Mouse (Mus musculus) erythroid progenitor cell, adult 5-6 weeks (primary cell): ENCODE data around the gene Gm10490. TPM values are rescaled to one million over a fixed set of nuclear protein-coding genes. Genes with fewer than 3 reads are reported as not detected.
"Not testable (repeated sequence)": the region's sequence is repeated elsewhere in the genome, so short reads cannot be mapped to it uniquely, and the experiment has no call there.

Source experiments
- ATAC-seq: replicated peaks from 2 replicates; pipeline ENCODE4 v1.8.0; 2016; ENCODE audit warnings: moderate number of reproducible peaks, mild to moderate bottlenecking, moderate TSS enrichment, inconsistent platforms; ENCODE audit not compliant: poor library complexity, low FRiP score, severe bottlenecking
- total RNA-seq, 2 experiments: library from RNA; stranded (forward) in 1 of 2; stranded (reverse) in 1 of 2; fragments of 150-400 nt in 1 of 2; fragments of 186-747, 209-891 nt in 1 of 2; gene quantifications; 2 replicates each; pipeline versions ENCODE4 v1.2.3 to v1.2.4; 2015 to 2017; ENCODE audit warnings: low replicate concordance in 2 of 2

The Gm10490 gene
- total RNA-seq (2015; ENCODE audit: low replicate concordance) = not detected in 2 replicates
- total RNA-seq (2017; ENCODE audit: low replicate concordance) = not detected in 2 replicates

DNA sequence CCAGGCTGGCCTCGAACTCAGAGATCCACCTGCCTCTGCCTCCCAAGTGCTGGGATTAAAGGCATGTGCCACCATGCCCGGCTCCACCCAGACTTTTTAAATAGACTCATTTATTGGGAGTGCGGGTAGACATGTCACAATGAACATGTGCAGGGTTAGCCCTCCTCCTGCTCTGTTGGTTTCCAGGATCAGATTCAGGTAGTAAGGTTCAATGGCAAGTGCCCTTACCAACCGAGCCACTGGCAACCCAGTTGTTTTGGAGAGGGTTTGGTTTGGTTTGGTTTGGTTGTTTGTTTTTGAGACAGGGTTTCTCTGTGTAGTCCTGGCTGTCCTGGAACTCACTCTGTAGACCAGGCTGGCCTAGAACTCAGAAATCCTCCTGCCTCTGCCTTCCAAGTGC lies at the start of gene Gm10490:
TSS of gene Gm10490 (plus strand) at position 301 of the 400 bp plus-strand sequence.
- ATAC-seq = not testable (repeated sequence)

DNA sequence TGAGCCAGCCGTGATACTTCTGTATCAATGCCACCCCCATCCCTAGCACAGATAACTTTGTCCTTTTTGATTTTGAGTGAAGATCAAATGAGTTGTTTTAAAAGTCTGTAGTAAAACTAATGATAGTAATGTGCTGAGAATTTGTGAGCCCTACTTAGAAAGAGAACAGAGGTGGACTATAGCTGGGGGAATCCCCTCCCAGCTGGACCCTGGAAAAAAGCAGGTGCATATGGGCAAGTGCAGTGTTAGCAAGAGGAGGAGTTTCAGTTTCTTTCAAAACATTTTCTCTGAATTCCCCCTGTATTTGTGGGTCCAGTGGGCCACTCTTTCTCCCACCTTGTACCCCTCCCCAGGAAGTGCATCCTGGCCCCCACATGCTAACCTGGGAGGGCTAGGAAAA lies 46.2 kb upstream of the Gm10490 start:
- ATAC-seq = no peak

DNA sequence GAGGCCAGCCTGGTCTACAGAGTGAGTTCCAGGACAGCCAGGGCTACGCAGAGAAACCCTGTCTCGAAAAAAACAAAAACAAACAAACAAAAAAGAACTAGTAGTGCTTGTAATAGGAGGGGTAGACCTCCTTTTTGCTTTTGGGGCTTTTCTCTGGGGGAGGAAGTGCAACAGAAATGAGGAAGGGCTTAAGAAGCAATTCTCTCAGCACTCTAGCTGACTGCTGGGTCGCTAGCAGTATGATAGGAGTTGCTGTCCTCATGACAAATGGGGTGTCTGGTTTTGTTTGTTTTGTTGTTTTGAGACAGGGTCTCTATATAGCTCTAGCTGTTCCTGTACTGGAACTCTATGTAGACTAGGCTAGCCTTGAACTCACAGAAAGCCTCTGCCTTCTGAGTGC lies 44.8 kb upstream of the Gm10490 start:
- no peak for ATAC-seq

DNA sequence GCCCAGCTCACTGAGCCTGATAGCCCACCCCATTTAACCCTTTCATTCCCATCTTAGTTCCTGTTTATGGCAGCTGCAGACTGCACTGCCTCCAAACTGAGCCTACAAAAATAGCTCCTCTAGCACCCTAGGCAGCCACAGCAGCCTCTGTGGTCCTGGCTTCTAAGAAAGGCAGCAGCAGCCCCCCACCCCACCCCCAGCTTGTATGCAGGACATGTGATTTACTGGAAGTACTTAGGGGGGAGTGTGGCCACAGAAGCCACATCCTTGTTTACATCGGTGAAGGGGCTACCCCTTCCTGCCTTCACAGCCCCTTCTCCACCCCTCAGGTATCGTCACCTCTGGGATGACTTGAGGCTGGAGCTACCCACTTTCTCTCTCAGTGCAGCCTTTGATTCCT lies 44.0 kb upstream of the Gm10490 start:
- no peak for ATAC-seq

DNA sequence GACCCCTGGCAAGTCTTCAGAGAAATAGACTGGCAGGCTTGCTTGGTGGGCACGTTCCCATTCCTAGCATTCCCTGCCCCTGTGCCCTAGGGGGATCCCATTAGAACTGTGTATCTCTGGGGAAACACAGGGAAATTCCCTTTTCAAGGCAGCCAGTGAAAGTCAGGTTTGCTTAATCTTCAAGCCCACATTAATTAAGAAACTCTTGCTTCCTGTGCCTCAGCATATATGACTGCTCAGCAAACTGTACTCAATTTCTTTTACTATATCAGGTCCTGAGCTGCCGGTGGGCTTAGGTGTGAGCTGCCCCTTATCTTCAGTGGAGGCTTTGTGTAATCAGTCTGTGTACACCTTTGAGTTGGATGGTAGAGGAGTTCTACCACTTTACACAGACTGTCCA lies 43.6 kb upstream of the Gm10490 start:
- ATAC-seq = no peak

DNA sequence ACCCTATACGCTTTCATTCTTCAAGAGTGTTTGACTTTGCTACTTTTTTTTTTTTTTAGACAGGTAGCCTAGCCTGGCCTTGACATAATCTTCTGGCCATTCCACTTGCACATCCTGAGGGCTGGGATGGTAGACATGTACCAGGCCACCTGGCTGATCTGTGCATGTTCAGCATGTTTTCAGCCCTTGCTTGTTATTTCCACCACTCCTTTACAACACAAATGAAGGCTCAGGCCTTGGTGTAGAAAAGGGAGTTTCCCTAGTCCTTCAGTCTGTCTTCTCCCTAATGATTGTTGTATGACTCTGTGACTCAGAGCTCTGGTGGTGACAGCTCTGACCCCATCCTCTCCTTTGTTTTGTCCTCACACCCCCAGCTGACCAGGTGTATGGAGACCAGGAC lies 42.2 kb upstream of the Gm10490 start:
- no peak for ATAC-seq

DNA sequence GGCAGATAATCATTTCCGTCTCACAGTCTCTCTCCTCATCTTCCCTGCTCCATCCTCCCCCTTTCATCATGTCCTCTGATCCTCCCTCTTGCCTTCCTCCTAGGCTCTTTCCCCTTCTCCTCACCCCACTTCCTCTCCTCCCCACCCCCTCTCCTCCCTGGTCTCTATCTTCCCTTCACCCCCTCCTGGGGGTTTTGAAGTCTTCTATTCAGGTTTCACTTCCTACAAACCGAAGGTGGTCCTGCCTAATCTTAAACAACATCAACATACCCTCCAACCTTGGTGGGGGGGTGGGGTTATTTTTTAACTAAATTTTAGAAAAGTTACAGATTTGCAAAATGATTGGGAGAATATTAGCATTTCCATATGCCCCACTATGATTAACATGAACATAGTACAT lies 40.8 kb upstream of the Gm10490 start:
- no peak for ATAC-seq

DNA sequence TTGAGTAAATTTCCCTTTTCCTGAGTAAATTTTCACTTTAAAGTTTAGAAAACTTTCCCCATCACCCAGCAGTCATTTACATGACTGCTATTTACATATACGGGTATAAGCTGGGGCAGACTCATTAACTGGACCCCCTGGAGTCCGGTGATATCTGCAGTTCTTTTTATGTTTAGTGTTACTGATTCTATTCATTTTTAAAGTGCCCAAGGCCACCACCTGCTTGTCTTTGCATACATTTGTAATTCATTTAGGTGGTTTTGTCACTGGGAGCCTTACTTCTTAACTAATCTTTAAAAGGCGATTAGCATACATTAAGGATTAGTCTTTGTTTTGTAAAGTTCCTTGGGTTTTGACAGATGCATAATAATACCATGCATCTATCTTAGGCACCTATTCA lies 39.5 kb upstream of the Gm10490 start:
- ATAC-seq = no peak

DNA sequence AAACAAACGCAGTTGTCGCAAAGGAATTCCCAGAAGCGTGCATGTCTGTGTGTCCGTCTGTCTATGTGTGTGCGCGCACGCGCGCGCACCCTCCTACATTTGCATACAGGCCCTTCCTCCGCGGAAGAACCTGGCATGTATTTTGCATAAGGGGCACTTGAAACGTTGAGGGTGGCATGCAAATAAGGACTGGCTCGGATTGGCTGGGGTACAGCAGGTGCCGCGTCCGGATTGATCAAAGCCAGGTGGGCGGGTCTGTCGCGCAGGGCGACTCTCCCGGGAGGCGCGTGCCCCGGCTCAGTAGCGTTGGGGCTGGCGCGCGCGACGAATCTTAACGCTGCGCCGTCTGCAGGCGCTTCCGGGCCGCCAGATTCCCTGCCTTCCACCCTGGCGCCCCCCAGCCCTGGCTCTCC lies 31.3 kb upstream of the Gm10490 start, which contains the start of gene Pim2:
TSS of gene Pim2 (plus strand) at position 256 of the 413 bp plus-strand sequence.
- ATAC-seq = peak; percentile 91

DNA sequence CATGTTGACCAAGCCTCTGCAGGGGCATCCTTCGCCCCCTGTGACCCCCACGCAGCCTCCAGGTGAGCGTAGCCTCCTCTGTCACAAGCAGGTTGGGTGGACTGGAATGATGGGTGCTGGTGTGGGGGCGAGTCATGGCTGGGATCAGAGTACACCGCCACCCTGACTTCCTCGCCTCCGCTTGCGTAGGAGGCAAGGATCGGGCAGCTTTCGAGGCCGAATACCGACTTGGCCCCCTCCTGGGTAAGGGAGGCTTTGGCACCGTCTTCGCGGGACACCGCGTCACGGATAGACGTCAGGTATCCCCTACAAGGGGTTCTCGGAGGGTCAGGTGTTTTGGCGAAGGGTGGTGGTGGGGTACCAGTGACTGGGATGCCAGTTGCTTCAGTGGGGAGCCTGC lies 30.8 kb upstream of the Gm10490 start:
- no peak for ATAC-seq

DNA sequence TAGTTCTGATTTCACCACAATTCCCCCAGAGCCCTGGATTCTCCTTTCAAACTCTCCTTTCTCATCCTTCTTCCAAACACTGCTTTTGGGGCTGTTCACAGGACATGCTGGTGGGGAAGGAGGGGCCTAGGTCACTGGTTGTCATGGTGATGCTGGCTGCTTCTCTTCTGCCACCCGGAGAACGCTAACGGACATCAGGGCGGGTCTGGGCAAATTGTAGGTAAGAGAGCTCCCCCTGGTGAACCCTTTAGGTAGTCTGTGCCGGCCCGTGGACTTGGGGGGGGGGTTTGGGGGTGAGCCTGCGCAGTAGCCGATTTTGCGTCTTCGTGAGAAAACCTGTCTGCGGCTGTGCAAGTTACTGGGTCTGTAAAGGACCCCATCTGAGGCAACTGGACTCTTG lies 29.5 kb upstream of the Gm10490 start:
- ATAC-seq = no peak

DNA sequence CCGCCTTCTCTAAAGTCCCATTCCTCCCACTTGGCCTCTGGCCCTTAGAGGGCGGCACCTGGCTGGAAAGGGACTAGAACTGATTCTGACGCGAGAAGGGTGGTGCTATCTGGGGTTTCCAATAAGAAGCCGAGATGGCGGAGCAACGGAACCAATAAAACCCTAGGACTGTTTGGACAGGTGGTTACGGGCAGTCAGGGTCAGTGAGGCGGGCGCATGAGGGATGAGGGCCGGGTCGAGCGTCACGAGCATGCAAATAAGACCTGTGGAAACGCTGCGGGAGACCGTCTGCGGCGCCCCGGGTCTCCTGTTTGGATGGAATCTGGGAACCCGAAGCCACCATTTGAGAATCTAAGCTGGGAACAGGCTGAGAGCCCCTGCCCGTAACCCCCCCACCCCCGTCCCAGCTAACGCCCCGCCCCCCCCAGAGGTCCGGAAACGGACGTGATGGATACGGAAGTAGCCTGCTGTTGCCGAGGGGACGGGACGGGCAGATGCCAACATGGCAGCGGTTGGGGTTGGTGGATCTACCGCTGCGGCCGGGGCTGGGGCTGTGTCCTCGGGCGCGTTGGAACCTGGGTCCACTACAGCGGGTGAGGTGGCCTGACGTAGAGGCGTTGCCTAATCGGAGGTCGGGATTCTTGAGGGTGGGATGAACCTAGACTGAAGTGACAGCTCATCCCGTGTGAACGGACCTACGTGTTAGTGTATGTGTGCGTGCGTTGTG lies 25.3 kb upstream of the Gm10490 start, which contains the start of gene Slc35a2:
TSS of gene Slc35a2 (plus strand) at position 188 of the 727 bp plus-strand sequence.
- ATAC-seq = peak; percentile 90

DNA sequence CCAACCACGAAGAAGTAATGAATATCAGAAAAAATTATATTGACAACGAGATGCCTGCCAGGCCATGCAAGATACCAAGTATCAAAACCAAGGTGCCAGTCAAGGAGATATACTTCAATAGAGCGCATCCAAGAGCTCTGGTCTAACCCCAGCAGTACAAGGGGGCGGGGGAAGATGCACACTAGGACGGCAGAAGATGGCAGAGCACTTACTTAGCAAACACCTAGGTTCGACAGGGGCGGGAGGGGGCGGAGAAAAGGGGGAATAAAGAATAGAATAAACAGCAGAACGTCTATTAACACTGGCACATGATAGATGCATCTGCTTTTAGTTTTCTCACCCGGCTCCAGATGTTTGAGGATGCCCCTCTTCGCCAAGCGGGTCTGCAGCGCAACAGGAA lies 11.1 kb upstream of the Gm10490 start:
- no peak for ATAC-seq

DNA sequence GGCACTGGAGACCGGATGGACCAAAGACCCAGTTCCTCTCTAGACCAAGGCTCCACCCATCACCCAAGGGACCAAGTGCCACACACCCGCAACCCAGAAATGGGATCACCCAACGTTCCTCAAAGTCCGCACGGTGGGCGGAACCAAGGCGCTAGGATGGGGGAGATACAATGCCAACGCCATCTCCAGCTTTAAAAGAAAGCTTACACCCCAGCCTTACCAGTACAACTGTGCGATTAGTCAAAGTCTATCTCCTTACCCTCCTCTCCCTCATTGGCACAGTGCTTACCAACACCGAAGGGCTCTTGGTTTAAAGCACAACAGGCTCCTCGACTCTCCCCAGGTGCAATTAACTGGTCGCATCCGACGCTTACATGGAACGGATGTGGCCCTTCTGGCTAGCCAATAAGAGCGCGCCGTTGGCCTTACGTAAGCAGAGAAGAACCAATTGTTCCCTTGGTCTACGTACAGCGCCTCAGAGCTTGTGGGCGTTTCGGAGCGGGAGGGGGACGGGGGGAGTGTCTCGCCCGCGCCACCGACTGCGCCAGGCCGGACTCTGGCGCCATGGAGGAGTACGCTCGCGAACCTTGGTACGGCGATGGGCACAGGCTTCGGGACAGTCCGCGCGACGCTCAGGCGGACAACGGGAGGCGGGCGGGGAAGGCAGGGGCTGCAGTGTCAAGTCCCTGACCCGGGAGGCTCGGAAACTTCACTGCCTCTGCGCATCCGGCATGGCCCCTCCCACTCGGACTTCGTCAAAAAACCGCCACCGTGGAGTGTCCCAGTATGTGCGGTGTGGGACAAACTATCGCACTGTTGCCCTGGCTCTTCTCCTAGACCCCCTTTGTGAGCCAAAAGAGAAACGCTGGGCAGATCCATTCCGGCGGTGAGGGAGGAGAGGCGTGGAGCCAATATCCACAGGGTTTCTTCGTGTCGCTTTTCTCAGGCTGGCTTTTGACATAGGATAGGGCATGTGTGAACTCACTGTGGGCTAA lies 10.2 kb upstream of the Gm10490 start, which contains the start of the genes Pqbp1 and Timm17b:
TSS of gene Pqbp1 (minus strand) at position 390 of the 995 bp plus-strand sequence.
TSS of gene Timm17b (plus strand) at position 478 of the 995 bp plus-strand sequence.
- peak; percentile 96 for ATAC-seq

DNA sequence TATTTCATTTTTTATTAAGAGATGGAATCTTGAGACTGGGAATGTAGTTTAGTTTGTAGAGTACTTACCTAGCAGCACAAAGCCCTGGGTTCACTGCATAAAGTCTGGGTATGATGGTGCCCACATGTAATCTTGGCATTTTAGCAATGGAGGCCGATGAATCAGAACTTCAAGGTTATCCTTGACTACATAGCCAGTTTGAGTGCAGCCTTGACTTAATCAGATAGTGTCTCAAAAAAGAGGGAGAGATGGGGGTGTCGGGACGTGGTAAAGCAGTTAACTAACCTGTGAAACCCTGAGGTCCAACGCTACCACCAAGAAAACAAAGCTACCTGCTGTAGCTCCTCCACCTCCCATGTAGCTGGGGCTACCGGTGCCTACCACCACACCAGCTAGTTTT lies 4.9 kb upstream of the Gm10490 start:
- ATAC-seq = no peak

DNA sequence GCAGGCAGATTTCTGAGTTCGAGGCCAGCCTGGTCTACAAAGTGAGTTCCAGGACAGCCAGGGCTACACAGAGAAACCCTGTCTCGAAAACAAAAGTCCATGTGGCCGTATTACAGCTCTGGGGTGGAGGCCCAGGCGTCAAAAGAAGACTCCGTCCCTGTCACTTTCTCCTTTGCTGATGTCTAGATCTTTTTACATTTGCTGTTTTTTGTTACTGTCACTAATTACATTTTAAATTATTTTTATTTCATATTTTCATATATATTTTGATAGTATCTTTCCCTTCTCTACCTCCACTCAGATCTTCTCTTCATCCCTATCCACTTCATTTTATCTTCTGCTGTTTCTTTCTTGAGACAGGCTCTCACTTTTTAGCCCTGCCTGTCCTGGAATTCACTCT lies 1.6 kb upstream of the Gm10490 start, which contains the start of gene Gm10491:
TSS of gene Gm10491 (minus strand) at position 101 of the 400 bp plus-strand sequence.
- ATAC-seq = no peak

DNA sequence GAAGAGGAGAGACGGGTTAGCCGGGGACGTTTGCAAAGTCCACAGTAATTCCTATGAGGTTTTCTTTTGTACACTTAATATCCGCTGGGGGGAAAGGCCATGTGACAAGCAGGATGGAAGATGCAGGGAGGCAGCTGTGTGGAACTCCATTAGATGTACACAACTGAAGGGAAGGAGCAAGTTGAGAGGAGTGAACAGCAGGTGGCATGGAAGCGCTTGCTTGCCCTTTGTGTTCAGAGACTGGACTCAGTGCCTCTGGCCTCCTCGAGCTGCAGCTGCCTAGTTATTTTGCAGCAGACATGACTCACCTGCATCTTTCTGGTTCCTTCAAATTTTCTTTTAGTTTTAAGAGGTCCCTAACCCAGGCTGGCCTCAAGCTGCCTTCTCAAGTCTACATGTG lies 1.1 kb downstream of the Gm10490 start:
- ATAC-seq = no peak

DNA sequence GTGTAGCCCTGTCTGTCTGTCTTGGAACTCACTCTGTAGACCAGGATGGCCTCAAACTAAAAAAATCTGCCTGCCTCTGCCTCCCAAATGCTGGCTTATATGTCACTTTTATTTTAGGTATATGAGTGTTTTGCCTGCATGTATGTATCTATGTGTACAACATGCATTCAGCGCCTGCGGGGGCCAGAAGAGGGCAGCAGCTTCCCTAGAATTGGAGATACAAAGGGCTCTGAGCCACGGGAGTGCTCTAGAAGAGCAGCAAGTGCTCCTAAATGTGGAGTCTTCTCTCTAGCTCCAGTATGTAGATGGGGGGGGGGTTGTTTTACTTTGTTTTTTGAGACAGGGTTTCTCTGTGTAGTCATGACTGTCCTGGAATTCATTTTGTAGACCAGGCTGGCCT lies 6.3 kb downstream of the Gm10490 start:
- ATAC-seq = peak; percentile 78; the same call in 1 of the 2 replicates

DNA sequence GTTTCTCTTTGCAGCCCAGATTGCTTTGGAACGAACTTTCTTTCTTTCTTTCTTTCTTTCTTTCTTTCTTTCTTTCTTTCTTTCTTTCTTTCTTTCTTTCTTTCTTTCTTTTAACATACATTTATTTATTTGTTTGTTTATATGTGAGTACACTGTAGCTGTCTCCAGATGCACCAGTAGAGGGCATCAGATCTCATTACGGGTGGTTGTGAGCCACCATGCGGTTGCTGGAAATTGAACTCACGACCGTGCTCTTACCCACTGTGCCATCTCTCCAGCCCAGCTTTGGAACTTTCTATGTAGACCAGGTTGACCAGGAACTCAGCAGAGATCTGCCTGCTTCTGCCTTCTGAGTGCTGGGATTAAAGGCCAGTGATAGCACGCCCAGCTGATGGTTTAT lies 8.6 kb downstream of the Gm10490 start:
- ATAC-seq = not testable (repeated sequence)
